Mouse (Mus musculus): ENCODE measurements around the gene Zfp36. TPM values are rescaled to one million over a fixed set of nuclear protein-coding genes. Genes with fewer than 3 reads are reported as not detected.

The Zfp36 gene
- polyA plus RNA-seq, 1 experiment, result not detected

GRCm38 (mm10) chr7:28386462-28386861 lies 6.4 kb upstream of the Zfp36 start:
- WGBS, result 9% methylated on average over 4 of the region's 4 CpGs
- no peak overlapping the region for H3K4me3 ChIP-seq (ENCODE audit: insufficient read depth, low read depth, low read length)

GRCm38 (mm10) chr7:28386007-28386406 lies 6.0 kb upstream of the Zfp36 start:
- WGBS, result 88% methylated on average over 7 of the region's 7 CpGs
- H3K27ac ChIP-seq (ENCODE audit: insufficient read depth, low read depth, low read length), result no peak overlapping the region

More at GRCm38 (mm10) chr7:28386462-28386861, 6.4 kb upstream of the Zfp36 start:
- TF ChIP-seq POLR2A (IDR thresholded peaks at IDR 0.05; ENCODE audit: insufficient read depth, low read depth, low read length) (no peak), CTCF (IDR thresholded peaks at IDR 0.05; ENCODE audit: insufficient read depth, low read depth, low read length) (peak; percentile 71; the same call in 1 of the 2 replicates)
- H3K4me1 ChIP-seq (ENCODE audit: control insufficient read depth, insufficient read depth, low read length), result peaks cover 23% of the 10 kb centered on the region
- no peak overlapping the region for H3K27ac ChIP-seq (ENCODE audit: insufficient read depth, low read depth, low read length)

GRCm38 (mm10) chr7:28385196-28385595 lies 5.1 kb upstream of the Zfp36 start:
- Histone ChIP-seq H3K4me1 (ENCODE audit: control insufficient read depth, insufficient read depth, low read length) (peaks cover 30% of the 10 kb centered on the region), H3K4me3 (ENCODE audit: insufficient read depth, low read depth, low read length) (no peak overlapping the region), H3K27ac (ENCODE audit: insufficient read depth, low read depth, low read length) (no peak overlapping the region)
- TF ChIP-seq POLR2A (IDR thresholded peaks at IDR 0.05; ENCODE audit: insufficient read depth, low read depth, low read length) (no peak), CTCF (IDR thresholded peaks at IDR 0.05; ENCODE audit: insufficient read depth, low read depth, low read length) (no peak)
- 91% methylated on average over 9 of the region's 9 CpGs for WGBS

More at GRCm38 (mm10) chr7:28386007-28386406, 6.0 kb upstream of the Zfp36 start:
- no peak overlapping the region for H3K4me3 ChIP-seq (ENCODE audit: insufficient read depth, low read depth, low read length)
- peaks cover 25% of the 10 kb centered on the region for H3K4me1 ChIP-seq (ENCODE audit: control insufficient read depth, insufficient read depth, low read length)
- TF ChIP-seq POLR2A (IDR thresholded peaks at IDR 0.05; ENCODE audit: insufficient read depth, low read depth, low read length) (no peak), CTCF (IDR thresholded peaks at IDR 0.05; ENCODE audit: insufficient read depth, low read depth, low read length) (no peak)

GRCm38 (mm10) chr7:28384162-28384561 lies 4.1 kb upstream of the Zfp36 start:
- TF ChIP-seq POLR2A (IDR thresholded peaks at IDR 0.05; ENCODE audit: insufficient read depth, low read depth, low read length), result no peak
- no peak for TF ChIP-seq CTCF (IDR thresholded peaks at IDR 0.05; ENCODE audit: insufficient read depth, low read depth, low read length)
- H3K27ac ChIP-seq (ENCODE audit: insufficient read depth, low read depth, low read length), result no peak overlapping the region
- peaks cover 34% of the 10 kb centered on the region for H3K4me1 ChIP-seq (ENCODE audit: control insufficient read depth, insufficient read depth, low read length)
- H3K4me3 ChIP-seq (ENCODE audit: insufficient read depth, low read depth, low read length), result no peak overlapping the region
- WGBS, result 82% methylated on average over 6 of the region's 6 CpGs

GRCm38 (mm10) chr7:28383606-28384005 lies 3.6 kb upstream of the Zfp36 start:
- no peak for TF ChIP-seq POLR2A (IDR thresholded peaks at IDR 0.05; ENCODE audit: insufficient read depth, low read depth, low read length)
- no peak for TF ChIP-seq CTCF (IDR thresholded peaks at IDR 0.05; ENCODE audit: insufficient read depth, low read depth, low read length)
- 79% methylated on average over 4 of the region's 4 CpGs for WGBS
- Histone ChIP-seq H3K27ac (ENCODE audit: insufficient read depth, low read depth, low read length) (no peak overlapping the region), H3K4me3 (ENCODE audit: insufficient read depth, low read depth, low read length) (no peak overlapping the region), H3K4me1 (ENCODE audit: control insufficient read depth, insufficient read depth, low read length) (peaks cover 39% of the 10 kb centered on the region)

- 24% methylated on average over 11 of the region's 11 CpGs for WGBS
- peak overlapping the region; percentile 94 for H3K27ac ChIP-seq (ENCODE audit: insufficient read depth, low read depth, low read length)
- no peak overlapping the region for H3K4me3 ChIP-seq (ENCODE audit: insufficient read depth, low read depth, low read length)
Measured at GRCm38 (mm10) chr7:28382981-28383396, 2.9 kb upstream of the Zfp36 start.

GRCm38 (mm10) chr7:28382347-28382951 lies 2.4 kb upstream of the Zfp36 start:
- no peak for TF ChIP-seq CTCF (IDR thresholded peaks at IDR 0.05; ENCODE audit: insufficient read depth, low read depth, low read length)
- no peak for TF ChIP-seq POLR2A (IDR thresholded peaks at IDR 0.05; ENCODE audit: insufficient read depth, low read depth, low read length)
- H3K27ac ChIP-seq (ENCODE audit: insufficient read depth, low read depth, low read length), result peak overlapping the region; percentile 94
- WGBS, result 29% methylated on average over 12 of the region's 12 CpGs
- H3K4me3 ChIP-seq (ENCODE audit: insufficient read depth, low read depth, low read length), result peak overlapping the region; percentile 25; the same call in 1 of the 2 replicates
- peaks cover 50% of the 10 kb centered on the region for H3K4me1 ChIP-seq (ENCODE audit: control insufficient read depth, insufficient read depth, low read length)

More at GRCm38 (mm10) chr7:28382981-28383396, 2.9 kb upstream of the Zfp36 start:
- TF ChIP-seq CTCF (IDR thresholded peaks at IDR 0.05; ENCODE audit: insufficient read depth, low read depth, low read length) (no peak), POLR2A (IDR thresholded peaks at IDR 0.05; ENCODE audit: insufficient read depth, low read depth, low read length) (no peak)
- H3K4me1 ChIP-seq (ENCODE audit: control insufficient read depth, insufficient read depth, low read length), result peaks cover 45% of the 10 kb centered on the region

GRCm38 (mm10) chr7:28381938-28382337 lies 1.9 kb upstream of the Zfp36 start:
- Histone ChIP-seq H3K27ac (ENCODE audit: insufficient read depth, low read depth, low read length) (peak overlapping the region; percentile 94), H3K4me1 (ENCODE audit: control insufficient read depth, insufficient read depth, low read length) (peaks cover 51% of the 10 kb centered on the region), H3K4me3 (ENCODE audit: insufficient read depth, low read depth, low read length) (peak overlapping the region; percentile 25)
- TF ChIP-seq POLR2A (IDR thresholded peaks at IDR 0.05; ENCODE audit: insufficient read depth, low read depth, low read length) (no peak), CTCF (IDR thresholded peaks at IDR 0.05; ENCODE audit: insufficient read depth, low read depth, low read length) (no peak)
- WGBS, result 2% methylated on average over 20 of the region's 20 CpGs

- WGBS, result 6% methylated on average over 30 of the region's 30 CpGs
- peak overlapping the region; percentile 25 for H3K4me3 ChIP-seq (ENCODE audit: insufficient read depth, low read depth, low read length)
- no peak for TF ChIP-seq POLR2A (IDR thresholded peaks at IDR 0.05; ENCODE audit: insufficient read depth, low read depth, low read length)
- TF ChIP-seq CTCF (IDR thresholded peaks at IDR 0.05; ENCODE audit: insufficient read depth, low read depth, low read length), result no peak
- peak overlapping the region; percentile 94 for H3K27ac ChIP-seq (ENCODE audit: insufficient read depth, low read depth, low read length)
- H3K4me1 ChIP-seq (ENCODE audit: control insufficient read depth, insufficient read depth, low read length), result peaks cover 55% of the 10 kb centered on the region
Measured at GRCm38 (mm10) chr7:28381017-28381790, 1.2 kb upstream of the Zfp36 start.
